Mouse (Mus musculus) small intestine, adult 2 months (tissue): ENCODE results near the gene Nr2f6.

Experiments
- CTCF ChIP-seq: fragments of 200-500 bp; IDR thresholded peaks from 2 replicates; pipeline ENCODE4 v1.5.1; 2012; ENCODE audit warnings: low read depth, mild to moderate bottlenecking, control low read depth, inconsistent platforms, low read length, moderate library complexity, mixed read lengths; ENCODE audit not compliant: insufficient replicate concordance, insufficient read length; ENCODE audit errors: extremely low read depth
- POLR2A ChIP-seq: fragments of 200-500 bp; IDR thresholded peaks from 2 replicates; pipeline ENCODE4 v1.6.1; 2012; ENCODE audit warnings: low read depth, mild to moderate bottlenecking, control low read depth, inconsistent platforms, low read length, moderate library complexity

- TF ChIP-seq CTCF (no peak), POLR2A (no peak)
These were observed 11.0 kb downstream of the Nr2f6 start for GRCm38 (mm10) chr8:71370711-71371235.
